Mouse (Mus musculus) embryonic fibroblast, embryonic 13.5 days (primary cell): ENCODE data around the gene Ank3.

Experiments used
- CTCF ChIP-seq: IDR thresholded peaks from 2 replicates; pipeline ENCODE4 v1.5.1; 2011; ENCODE audit warnings: mild to moderate bottlenecking, control low read depth, low read length, moderate library complexity, borderline replicate concordance; ENCODE audit not compliant: insufficient read depth
- POLR2A ChIP-seq: IDR thresholded peaks from 2 replicates; pipeline ENCODE4 v1.6.1; 2011; ENCODE audit warnings: low read depth, mild to moderate bottlenecking, control low read depth, low read length, moderate library complexity

DNA sequence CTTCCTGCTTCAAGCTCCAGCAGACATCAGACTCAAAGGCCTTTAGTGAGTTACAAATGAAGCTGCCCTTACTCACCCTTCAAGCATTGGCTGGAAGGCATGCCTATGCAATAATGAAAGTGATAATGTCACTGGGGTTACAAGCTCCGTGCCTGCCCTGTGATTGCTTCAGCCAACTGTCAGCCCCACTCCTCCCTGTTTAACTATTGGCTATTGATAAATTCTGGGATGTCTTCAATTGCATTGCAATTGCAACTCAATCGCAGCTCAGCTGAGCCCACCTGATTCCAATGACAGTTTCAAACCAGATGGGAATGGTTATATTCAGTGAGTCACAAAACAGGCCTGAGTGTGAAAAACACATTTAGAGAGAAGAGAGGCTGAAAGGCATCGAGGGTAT is 80.3 kb downstream of the Ank3 start:
- TF ChIP-seq CTCF, result no peak
- no peak for TF ChIP-seq POLR2A
